Mouse (Mus musculus): Measurements from ENCODE around the gene Pparg. TPM values are rescaled to one million over a fixed set of nuclear protein-coding genes. Genes with fewer than 3 reads are reported as not detected.

Pparg gene
- total RNA-seq, 2 experiments from 2014 or later, result 1.1 to 1.2 TPM

- no peak for DNase-seq (ENCODE audit: extremely low spot score in 1 of 2, low spot score in 1 of 2)
Measured at GRCm38 (mm10) chr6:115349641-115350464, 10.9 kb upstream of the Pparg start.

GRCm38 (mm10) chr6:115361606-115362462 is 1.1 kb downstream of the Pparg start:
- peak; percentile 5 to 15 for DNase-seq (ENCODE audit: extremely low spot score in 1 of 2, low spot score in 1 of 2)

- no peak for DNase-seq (ENCODE audit: extremely low spot score in 1 of 2, low spot score in 1 of 2)
Measured at GRCm38 (mm10) chr6:115366869-115367610, 6.3 kb downstream of the Pparg start.

GRCm38 (mm10) chr6:115374871-115375852 is 14.4 kb downstream of the Pparg start:
- no peak for DNase-seq (ENCODE audit: extremely low spot score in 1 of 2, low spot score in 1 of 2)

- DNase-seq (ENCODE audit: extremely low spot score in 1 of 2, low spot score in 1 of 2), result no peak
Measured at GRCm38 (mm10) chr6:115380596-115380995, 19.8 kb downstream of the Pparg start.

- DNase-seq (ENCODE audit: extremely low spot score in 1 of 2, low spot score in 1 of 2), result no peak
Measured at GRCm38 (mm10) chr6:115382712-115383111, 22.0 kb downstream of the Pparg start.

GRCm38 (mm10) chr6:115389945-115390540 is 29.3 kb downstream of the Pparg start:
- no peak for DNase-seq (ENCODE audit: extremely low spot score in 1 of 2, low spot score in 1 of 2)

GRCm38 (mm10) chr6:115396911-115397310 is 36.2 kb downstream of the Pparg start:
- no peak for DNase-seq (ENCODE audit: extremely low spot score in 1 of 2, low spot score in 1 of 2)

GRCm38 (mm10) chr6:115404354-115404753 is 43.6 kb downstream of the Pparg start:
- no peak for DNase-seq (ENCODE audit: extremely low spot score in 1 of 2, low spot score in 1 of 2)

- DNase-seq (ENCODE audit: extremely low spot score in 1 of 2, low spot score in 1 of 2), result no peak
Measured at GRCm38 (mm10) chr6:115411477-115411876, 50.7 kb downstream of the Pparg start.

GRCm38 (mm10) chr6:115418171-115418570 is 57.4 kb downstream of the Pparg start:
- no peak for DNase-seq (ENCODE audit: extremely low spot score in 1 of 2, low spot score in 1 of 2)

- DNase-seq (ENCODE audit: extremely low spot score in 1 of 2, low spot score in 1 of 2), result no peak
Measured at GRCm38 (mm10) chr6:115418964-115419363, 58.2 kb downstream of the Pparg start.

GRCm38 (mm10) chr6:115420963-115421362 is 60.2 kb downstream of the Pparg start:
- no peak for DNase-seq (ENCODE audit: extremely low spot score in 1 of 2, low spot score in 1 of 2)

GRCm38 (mm10) chr6:115421665-115422064 is 60.9 kb downstream of the Pparg start:
- DNase-seq (ENCODE audit: extremely low spot score in 1 of 2, low spot score in 1 of 2), result no peak

- DNase-seq (ENCODE audit: extremely low spot score in 1 of 2, low spot score in 1 of 2), result no peak
Measured at GRCm38 (mm10) chr6:115424433-115424832, 63.7 kb downstream of the Pparg start.

GRCm38 (mm10) chr6:115432726-115433125 is 72.0 kb downstream of the Pparg start:
- no peak for DNase-seq (ENCODE audit: extremely low spot score in 1 of 2, low spot score in 1 of 2)

GRCm38 (mm10) chr6:115434054-115434453 is 73.3 kb downstream of the Pparg start:
- no peak for DNase-seq (ENCODE audit: extremely low spot score in 1 of 2, low spot score in 1 of 2)

- DNase-seq (ENCODE audit: extremely low spot score in 1 of 2, low spot score in 1 of 2), result no peak
Measured at GRCm38 (mm10) chr6:115434816-115435215, 74.1 kb downstream of the Pparg start.

Data from layer of hippocampus, postnatal 25 days (tissue).